ENCODE assay signal across 33 mouse cellular contexts in genomic region chrX:101338666-101339065, GRCm38 (mm10). TPM values are rescaled to one million over a fixed set of nuclear protein-coding genes. Genes with fewer than 3 reads are reported as not detected.
DNase-seq lines count a peak whose midpoint lies in the region; ATAC-seq and TF ChIP-seq lines count a peak whose summit lies in the region.
"Had no signal": no experiment of that assay in that cellular context is flagged by ENCODE, and none has a peak within 500 bp of the region (broad histone marks: within the 10 kb centered on the region; RNA-seq: fewer than 3 reads in every experiment).

No protein-coding gene starts in this region.

- H3K4me3 ChIP-seq in kidney, postnatal 0 days (replicated peaks; ENCODE audit: low read depth, low read length): no peak overlapping the region
- no peak overlapping the region for H3K4me3 ChIP-seq in kidney, embryonic 14.5 days (ENCODE audit: low read length)
- no peak overlapping the region; a peak in 1 of 4 replicates for H3K4me3 ChIP-seq in MEL (ENCODE audit: control insufficient read depth in 1 of 2, insufficient read depth in 1 of 2, low read depth in 2 of 2, low read length in 2 of 2)
- no peak overlapping the region for H3K4me3 ChIP-seq in stomach, postnatal 0 days (ENCODE audit: low read depth, low read length)
- no peak overlapping the region for H3K4me3 ChIP-seq in kidney, adult 2 months (ENCODE audit: insufficient read depth, low read depth, low read length)
- H3K4me3 ChIP-seq: embryonic facial prominence, embryonic 10.5 days; embryonic facial prominence, embryonic 15.5 days; forebrain, embryonic 13.5 days; hindbrain, embryonic 12.5 days; limb, embryonic 13.5 days; liver, embryonic 13.5 days; midbrain, embryonic 10.5 days; midbrain, embryonic 15.5 days; neural tube, embryonic 15.5 days had no signal

- ATAC-seq in kidney, postnatal 0 days (replicated peaks; ENCODE audit: low FRiP score, low read depth): no peak
- no peak for ATAC-seq in kidney, embryonic 14.5 days (ENCODE audit: low FRiP score, low TSS enrichment)
- no peak for ATAC-seq in stomach, postnatal 0 days (ENCODE audit: low FRiP score, low TSS enrichment)
- ATAC-seq: forebrain, embryonic 13.5 days; hindbrain, postnatal 0 days; intestine, embryonic 16.5 days; midbrain, embryonic 15.5 days had no signal

- peak; percentile 29 for TF ChIP-seq RAD21 in MEL (IDR thresholded peaks at IDR 0.05; ENCODE audit: low read depth, low read length)

- 56% methylated on average over 4 of the region's 4 CpGs for WGBS in kidney, postnatal 0 days
- WGBS in kidney, embryonic 14.5 days: 54% methylated on average over 4 of the region's 4 CpGs
- WGBS in stomach, postnatal 0 days: 50% methylated on average over 4 of the region's 4 CpGs
- 54% methylated on average over 4 of the region's 4 CpGs for WGBS in kidney, adult 2 months

- no peaks in the 10 kb centered on the region for H3K79me2 ChIP-seq in MEL (ENCODE audit: control insufficient read depth, insufficient read depth, low read length, poor library complexity)

- H3K36me3 ChIP-seq in kidney, postnatal 0 days (ENCODE audit: insufficient read depth, low read length): no peaks in the 10 kb centered on the region
- H3K36me3 ChIP-seq in kidney, embryonic 14.5 days (ENCODE audit: control insufficient read depth, insufficient read depth, low read length): no peaks in the 10 kb centered on the region
- H3K36me3 ChIP-seq in MEL (ENCODE audit: control insufficient read depth in 1 of 2, insufficient read depth in 2 of 2, low read length in 2 of 2): peaks cover 0 to 10% of the 10 kb centered on the region in 2 experiments; a peak in 2 of 4 replicates
- no peaks in the 10 kb centered on the region for H3K36me3 ChIP-seq in stomach, postnatal 0 days (ENCODE audit: control insufficient read depth, insufficient read depth, low read length)
- no peaks in the 10 kb centered on the region for H3K36me3 ChIP-seq in kidney, adult 2 months (ENCODE audit: control insufficient read depth, insufficient read depth, low read length)
- H3K36me3 ChIP-seq: embryonic facial prominence, embryonic 10.5 days; embryonic facial prominence, embryonic 15.5 days; hindbrain, embryonic 12.5 days; limb, embryonic 13.5 days; liver, embryonic 13.5 days; midbrain, embryonic 10.5 days; midbrain, embryonic 15.5 days; neural tube, embryonic 15.5 days had no signal

- no peak overlapping the region for H3K27ac ChIP-seq in kidney, postnatal 0 days
- no peak overlapping the region for H3K27ac ChIP-seq in kidney, embryonic 14.5 days (ENCODE audit: low read depth, low read length)
- H3K27ac ChIP-seq in MEL (ENCODE audit: control insufficient read depth, low read depth, low read length): no peak overlapping the region
- no peak overlapping the region for H3K27ac ChIP-seq in stomach, postnatal 0 days (replicated peaks)
- H3K27ac ChIP-seq in kidney, adult 2 months (ENCODE audit: insufficient read depth, low read depth, low read length): no peak overlapping the region
- H3K27ac ChIP-seq: embryonic facial prominence, embryonic 10.5 days; embryonic facial prominence, embryonic 15.5 days; forebrain, embryonic 13.5 days; hindbrain, embryonic 12.5 days; hindbrain, postnatal 0 days; limb, embryonic 13.5 days; liver, embryonic 13.5 days; midbrain, embryonic 10.5 days; midbrain, embryonic 15.5 days; neural tube, embryonic 15.5 days had no signal

- TF ChIP-seq POLR2A in MEL (IDR thresholded peaks at IDR 0.05; ENCODE audit: control insufficient read depth in 1 of 2, insufficient read depth in 1 of 2, low read depth in 1 of 2, low read length in 2 of 2, poor library complexity in 1 of 2): no peak
- no peak for TF ChIP-seq POLR2A in kidney, adult 2 months (IDR thresholded peaks at IDR 0.05; ENCODE audit: low read depth, low read length)

- no peak for DNase-seq in kidney, postnatal 0 days (ENCODE audit: low spot score)
- DNase-seq in A20 (ENCODE audit: low read depth, low spot score) (peak; percentile 42), MEL (ENCODE audit: low read depth, low spot score) (peak; percentile 50)
- no peak for DNase-seq in stomach, postnatal 0 days (ENCODE audit: low spot score)
- DNase-seq in kidney, adult 2 months: no peak
- no peak for DNase-seq in ovary, postnatal 10 days (ENCODE audit: low spot score)
- DNase-seq: adrenal gland, postnatal 14 days; cerebellum, adult 11-12 months; cerebellum, postnatal 10 days; gastrocnemius, postnatal 36 days; heart, adult 18-20 months; heart, postnatal 36 days; kidney, adult 9 months; kidney, postnatal 25 days; liver, embryonic 13.5 days; lung, embryonic 14.5 days; spleen, adult 18-20 months; thymus, adult 18-20 months; thymus, postnatal 25 days had no signal

- no peaks in the 10 kb centered on the region for H3K9me3 ChIP-seq in kidney, postnatal 0 days (replicated peaks; ENCODE audit: low read length)
- H3K9me3 ChIP-seq in kidney, embryonic 14.5 days (ENCODE audit: control insufficient read depth, low read length): no peaks in the 10 kb centered on the region
- no peaks in the 10 kb centered on the region for H3K9me3 ChIP-seq in MEL (replicated peaks; ENCODE audit: insufficient read depth, low read length)
- no peaks in the 10 kb centered on the region for H3K9me3 ChIP-seq in stomach, postnatal 0 days (ENCODE audit: control insufficient read depth, low read length)
- H3K9me3 ChIP-seq: embryonic facial prominence, embryonic 10.5 days; embryonic facial prominence, embryonic 15.5 days; forebrain, embryonic 13.5 days; hindbrain, embryonic 12.5 days; limb, embryonic 13.5 days; liver, embryonic 13.5 days; midbrain, embryonic 10.5 days; midbrain, embryonic 15.5 days; neural tube, embryonic 15.5 days had no signal

- no peaks in the 10 kb centered on the region for H3K4me1 ChIP-seq in kidney, postnatal 0 days (replicated peaks; ENCODE audit: insufficient read depth, low read length)
- H3K4me1 ChIP-seq in kidney, embryonic 14.5 days (ENCODE audit: control insufficient read depth, insufficient read depth, low read length): no peaks in the 10 kb centered on the region
- H3K4me1 ChIP-seq in MEL (ENCODE audit: control insufficient read depth in 1 of 2, insufficient read depth in 2 of 2, low read length in 2 of 2): peaks cover 0 to 14% of the 10 kb centered on the region in 2 experiments; a peak in 2 of 4 replicates
- H3K4me1 ChIP-seq in stomach, postnatal 0 days (replicated peaks; ENCODE audit: control insufficient read depth, insufficient read depth): no peaks in the 10 kb centered on the region
- H3K4me1 ChIP-seq in kidney, adult 2 months (ENCODE audit: control insufficient read depth, insufficient read depth, low read length): no peaks in the 10 kb centered on the region
- H3K4me1 ChIP-seq: embryonic facial prominence, embryonic 15.5 days; forebrain, embryonic 13.5 days; hindbrain, embryonic 12.5 days; limb, embryonic 13.5 days; midbrain, embryonic 10.5 days; midbrain, embryonic 15.5 days had no signal

- H3K4me2 ChIP-seq in kidney, postnatal 0 days (ENCODE audit: low read length): no peak overlapping the region
- no peak overlapping the region for H3K4me2 ChIP-seq in kidney, embryonic 14.5 days (replicated peaks; ENCODE audit: low read depth, low read length)
- H3K4me2 ChIP-seq in stomach, postnatal 0 days (replicated peaks; ENCODE audit: low read depth): no peak overlapping the region
- H3K4me2 ChIP-seq: embryonic facial prominence, embryonic 15.5 days; forebrain, embryonic 13.5 days; heart, embryonic 11.5 days; hindbrain, embryonic 12.5 days; limb, embryonic 13.5 days; liver, embryonic 13.5 days; lung, embryonic 14.5 days; midbrain, embryonic 15.5 days; neural tube, embryonic 15.5 days had no signal

- TF ChIP-seq CTCF in kidney, postnatal 0 days (IDR thresholded peaks at IDR 0.05; ENCODE audit: low read depth): peak; percentile 9; the same call in 1 of the 2 replicates
- peak; percentile 13 to 51 (median 50); a peak in 4 of 6 replicates for TF ChIP-seq CTCF in MEL (IDR thresholded peaks at IDR 0.05 in 2 of 3, conservative IDR thresholded peaks at IDR 0.05 in 1 of 3; ENCODE audit: control insufficient read depth in 1 of 3, insufficient read depth in 1 of 3, low read depth in 2 of 3, low read length in 3 of 3, poor library complexity in 1 of 3, severe bottlenecking in 1 of 3)
- TF ChIP-seq CTCF in stomach, postnatal 0 days (IDR thresholded peaks at IDR 0.05; ENCODE audit: low read depth): peak; percentile 27; the same call in 1 of the 2 replicates
- no peak for TF ChIP-seq CTCF in kidney, adult 2 months (conservative IDR thresholded peaks at IDR 0.05; ENCODE audit: insufficient read depth, insufficient read length, low read depth, low read length)

- H3K9ac ChIP-seq in kidney, postnatal 0 days (ENCODE audit: low read depth, low read length): no peak overlapping the region
- H3K9ac ChIP-seq in kidney, embryonic 14.5 days (ENCODE audit: low read depth, low read length): no peak overlapping the region
- peak overlapping the region; percentile 32 for H3K9ac ChIP-seq in MEL (ENCODE audit: control insufficient read depth, low read depth, low read length, poor library complexity, severe bottlenecking)
- H3K9ac ChIP-seq in stomach, postnatal 0 days (ENCODE audit: low read length): no peak overlapping the region
- H3K9ac ChIP-seq: embryonic facial prominence, embryonic 15.5 days; forebrain, embryonic 13.5 days; hindbrain, embryonic 12.5 days; limb, embryonic 13.5 days; liver, embryonic 13.5 days; lung, embryonic 14.5 days; midbrain, embryonic 15.5 days; neural tube, embryonic 15.5 days had no signal

- TF ChIP-seq EP300 in MEL (IDR thresholded peaks at IDR 0.05; ENCODE audit: low read depth in 1 of 2, low read length in 2 of 2): no peak
- no peak for TF ChIP-seq EP300 in stomach, postnatal 0 days (optimal IDR thresholded peaks at IDR 0.05)

- no peaks in the 10 kb centered on the region for H3K27me3 ChIP-seq in kidney, postnatal 0 days (ENCODE audit: insufficient read depth, low read length)
- H3K27me3 ChIP-seq in kidney, embryonic 14.5 days (ENCODE audit: control insufficient read depth, insufficient read depth, low read length): no peaks in the 10 kb centered on the region
- no peaks in the 10 kb centered on the region for H3K27me3 ChIP-seq in MEL (ENCODE audit: control insufficient read depth in 1 of 2, insufficient read depth in 2 of 2, low read length in 2 of 2)
- no peaks in the 10 kb centered on the region for H3K27me3 ChIP-seq in stomach, postnatal 0 days (ENCODE audit: control insufficient read depth, insufficient read depth, low read length)
- no peaks in the 10 kb centered on the region for H3K27me3 ChIP-seq in kidney, adult 2 months (replicated peaks; ENCODE audit: control insufficient read depth, insufficient read depth, low read length)
- H3K27me3 ChIP-seq: embryonic facial prominence, embryonic 15.5 days; forebrain, embryonic 13.5 days; hindbrain, embryonic 12.5 days; liver, embryonic 13.5 days; midbrain, embryonic 15.5 days; neural tube, embryonic 15.5 days had no signal

RNA-seq across cellular contexts. Expression of gene Gjb1, which starts 37.5 kb away (rescaled TPM):
- polyA plus RNA-seq in kidney, postnatal 0 days (2015; fragmentation: Nextera tagmentation; extraction: Ambion mirVana): 49.8 and 52.9 TPM in 2 replicates
- polyA plus RNA-seq in kidney, embryonic 14.5 days (2014; fragmentation: Nextera tagmentation; extraction: Ambion mirVana): 8.8 and 10.2 TPM in 2 replicates
- total RNA-seq in MEL (2012; rRNA removed): not detected in 2 replicates
- polyA plus RNA-seq in MEL (2012; ENCODE audit: insufficient read depth in 1 of 2, insufficient read length in 2 of 2, low read depth in 1 of 2, low replicate concordance in 2 of 2, missing spikeins in 1 of 2): not detected
- polyA plus RNA-seq in stomach, postnatal 0 days (2015; fragmentation: Nextera tagmentation; extraction: Ambion mirVana): 49.0 and 52.2 TPM in 2 replicates
- polyA plus RNA-seq in kidney, adult 2 months (2012; rRNA removed): 122 and 132 TPM in 2 replicates
- total RNA-seq: common myeloid progenitor, adult 5-6 weeks; heart, adult 18-20 months; heart, postnatal 36 days; megakaryocyte progenitor cell, adult 5-6 weeks had no signal
- polyA plus RNA-seq: embryonic facial prominence, embryonic 10.5 days; limb, embryonic 13.5 days; midbrain, embryonic 10.5 days had no signal

RNA-seq across cellular contexts. Expression of gene Nlgn3, which starts 39.7 kb away (rescaled TPM):
- polyA plus RNA-seq in kidney, postnatal 0 days (2015; fragmentation: Nextera tagmentation; extraction: Ambion mirVana): 1.7 and 2.8 TPM in 2 replicates
- polyA plus RNA-seq in kidney, embryonic 14.5 days (2014; fragmentation: Nextera tagmentation; extraction: Ambion mirVana): 3.7 and 7.8 TPM in 2 replicates
- total RNA-seq in MEL (2012; rRNA removed): 0.03 and 0.04 TPM in 2 replicates
- polyA plus RNA-seq in MEL (2012; ENCODE audit: insufficient read depth in 1 of 2, insufficient read length in 2 of 2, low read depth in 1 of 2, low replicate concordance in 2 of 2, missing spikeins in 1 of 2): under 1 TPM in 1 of 2 experiments, not detected in 1; 0.15 TPM
- polyA plus RNA-seq in stomach, postnatal 0 days (2015; fragmentation: Nextera tagmentation; extraction: Ambion mirVana): 1.7 TPM in 2 replicates
- 0.18 and 0.31 TPM in 2 replicates for polyA plus RNA-seq in kidney, adult 2 months (2012; rRNA removed)
- total RNA-seq: common myeloid progenitor, adult 5-6 weeks; megakaryocyte progenitor cell, adult 5-6 weeks had no signal

Comparison
In these comparisons a context has a peak if more than half of its experiments do, and no peak if none do; other contexts are left out.
1. DNase-seq: peak in A20 (single experiment) and MEL (single experiment); none in kidney, postnatal 0 days (single experiment), stomach, postnatal 0 days (single experiment), kidney, adult 2 months (single experiment) and ovary, postnatal 10 days (single experiment).